In genomic region chr15:80707088-80707487, GRCm38 (mm10) we compare ENCODE assay signal across 8 mouse cellular contexts. TPM values are rescaled to one million over a fixed set of nuclear protein-coding genes. Genes with fewer than 3 reads are reported as not detected.
DNase-seq lines count a peak whose midpoint lies in the region; ATAC-seq and TF ChIP-seq lines count a peak whose summit lies in the region.

No protein-coding gene starts in this region.

- no peaks in the 10 kb centered on the region for H3K9me3 ChIP-seq in hindbrain, embryonic 12.5 days (replicated peaks)
- H3K9me3 ChIP-seq in hindbrain, embryonic 10.5 days: no peaks in the 10 kb centered on the region
- no peaks in the 10 kb centered on the region for H3K9me3 ChIP-seq in liver, postnatal 0 days (ENCODE audit: low read length)

- H3K36me3 ChIP-seq in hindbrain, embryonic 12.5 days: no peaks in the 10 kb centered on the region
- no peaks in the 10 kb centered on the region for H3K36me3 ChIP-seq in hindbrain, embryonic 10.5 days
- no peaks in the 10 kb centered on the region for H3K36me3 ChIP-seq in liver, postnatal 0 days (replicated peaks; ENCODE audit: insufficient read depth, low read length)

- no peaks in the 10 kb centered on the region for H3K27me3 ChIP-seq in hindbrain, embryonic 12.5 days
- H3K27me3 ChIP-seq in hindbrain, embryonic 10.5 days (ENCODE audit: insufficient read depth, poor library complexity, severe bottlenecking): no peaks in the 10 kb centered on the region; the same call in 1 of the 2 replicates
- no peaks in the 10 kb centered on the region for H3K27me3 ChIP-seq in liver, postnatal 0 days (ENCODE audit: insufficient read depth, low read length)

- TF ChIP-seq EP300 in liver, postnatal 0 days (IDR thresholded peaks at IDR 0.05; ENCODE audit: low read depth): no peak

- DNase-seq in hindbrain, embryonic 10.5 days (ENCODE audit: low spot score): no peak
- peak; percentile 52 for DNase-seq in gastrocnemius, postnatal 25 days
- DNase-seq in kidney, adult 18-20 months: peak; percentile 78
- DNase-seq in liver, postnatal 0 days: peak; percentile 61
- DNase-seq in right cerebral cortex, postnatal 4 days: peak; percentile 35
- DNase-seq in natural killer cell, adult 2 months (ENCODE audit: low spot score in 2 of 2): no peak

- 75% methylated on average over 8 of the region's 8 CpGs for WGBS in hindbrain, embryonic 12.5 days
- WGBS in hindbrain, embryonic 10.5 days: 87% methylated on average over 8 of the region's 8 CpGs
- 37% methylated on average over 8 of the region's 8 CpGs for WGBS in liver, postnatal 0 days (ENCODE audit: insufficient replicate concordance)

- ATAC-seq in hindbrain, embryonic 12.5 days (ENCODE audit: low FRiP score): no peak
- no peak for ATAC-seq in liver, postnatal 0 days

- H3K27ac ChIP-seq in hindbrain, embryonic 12.5 days: peak overlapping the region; percentile 52
- no peak overlapping the region for H3K27ac ChIP-seq in hindbrain, embryonic 10.5 days
- H3K27ac ChIP-seq in bone marrow macrophage, adult 2 months (ENCODE audit: insufficient read depth, low read depth, low read length): 0 out of 2 replicates have a peak overlapping the region, but pooled peaks have one; percentile 2
- peak overlapping the region; percentile 72 for H3K27ac ChIP-seq in liver, postnatal 0 days (ENCODE audit: low read depth)

- peaks cover 19% of the 10 kb centered on the region for H3K4me1 ChIP-seq in hindbrain, embryonic 12.5 days
- H3K4me1 ChIP-seq in hindbrain, embryonic 10.5 days (replicated peaks): peaks cover 20% of the 10 kb centered on the region
- H3K4me1 ChIP-seq in bone marrow macrophage, adult 2 months (ENCODE audit: control insufficient read depth, insufficient read depth, low read length): peaks cover 14% of the 10 kb centered on the region
- peaks cover 25% of the 10 kb centered on the region for H3K4me1 ChIP-seq in liver, postnatal 0 days (ENCODE audit: insufficient read depth)

- TF ChIP-seq POLR2A in bone marrow macrophage, adult 2 months (IDR thresholded peaks at IDR 0.05; ENCODE audit: borderline replicate concordance, low read depth, low read length): no peak

- TF ChIP-seq CTCF in bone marrow macrophage, adult 2 months (IDR thresholded peaks at IDR 0.05; ENCODE audit: low read depth, low read length): no peak
- TF ChIP-seq CTCF in liver, postnatal 0 days (IDR thresholded peaks at IDR 0.05; ENCODE audit: low read depth): no peak

- H3K4me3 ChIP-seq in hindbrain, embryonic 12.5 days: no peak overlapping the region
- H3K4me3 ChIP-seq in hindbrain, embryonic 10.5 days: no peak overlapping the region
- peak overlapping the region; percentile 43 for H3K4me3 ChIP-seq in bone marrow macrophage, adult 2 months (ENCODE audit: insufficient read depth, low read length)
- H3K4me3 ChIP-seq in liver, postnatal 0 days (ENCODE audit: low read depth, low read length): peak overlapping the region; percentile 49; the same call in 1 of the 2 replicates

- no peak overlapping the region for H3K9ac ChIP-seq in hindbrain, embryonic 12.5 days
- no peak overlapping the region; the same call in 1 of the 2 replicates for H3K9ac ChIP-seq in liver, postnatal 0 days (replicated peaks)

- H3K4me2 ChIP-seq in hindbrain, embryonic 12.5 days (replicated peaks): peak overlapping the region; percentile 50; the same call in 1 of the 2 replicates
- H3K4me2 ChIP-seq in liver, postnatal 0 days (ENCODE audit: low read depth, low read length): peak overlapping the region; percentile 89

RNA-seq across cellular contexts. Expression of gene Tnrc6b, which starts 4.0 kb away (rescaled TPM):
- 52.2 and 55.6 TPM in 2 replicates for polyA plus RNA-seq in hindbrain, embryonic 12.5 days (2016; fragmentation: Nextera tagmentation; extraction: Ambion mirVana)
- 42.7 and 43.3 TPM in 2 replicates for polyA plus RNA-seq in hindbrain, embryonic 10.5 days (2016; fragmentation: Nextera tagmentation; extraction: Ambion mirVana)
- 26.7 and 28.4 TPM in 2 replicates for polyA plus RNA-seq in bone marrow macrophage, adult 2 months (2012; ENCODE audit: insufficient read depth, insufficient read length, missing spikeins)
- total RNA-seq in gastrocnemius, postnatal 25 days (2021): 10 to 100 TPM; 43.2 to 43.7 TPM
- polyA plus RNA-seq in liver, postnatal 0 days (2015; fragmentation: Nextera tagmentation; extraction: Ambion mirVana): 6.3 and 9.6 TPM in 2 replicates

RNA-seq across cellular contexts. Expression of gene Fam83f, which starts 35.4 kb away (rescaled TPM):
- 0.36 and 0.74 TPM in 2 replicates for polyA plus RNA-seq in hindbrain, embryonic 12.5 days (2016; fragmentation: Nextera tagmentation; extraction: Ambion mirVana)
- polyA plus RNA-seq in hindbrain, embryonic 10.5 days (2016; fragmentation: Nextera tagmentation; extraction: Ambion mirVana): 0.60 and 0.96 TPM in 2 replicates
- 6.9 and 8.4 TPM in 2 replicates for polyA plus RNA-seq in bone marrow macrophage, adult 2 months (2012; ENCODE audit: insufficient read depth, insufficient read length, missing spikeins)
- under 1 TPM; 0.11 to 0.13 TPM for total RNA-seq in gastrocnemius, postnatal 25 days (2021)
- 1.8 and 2.3 TPM in 2 replicates for polyA plus RNA-seq in liver, postnatal 0 days (2015; fragmentation: Nextera tagmentation; extraction: Ambion mirVana)

Comparison
In these comparisons a context has a peak if more than half of its experiments do, and no peak if none do; other contexts are left out.
1. H3K4me3 ChIP-seq: peak in bone marrow macrophage, adult 2 months (single experiment) and liver, postnatal 0 days (single experiment); none in hindbrain, embryonic 12.5 days (single experiment) and hindbrain, embryonic 10.5 days (single experiment).
2. DNase-seq: peak in gastrocnemius, postnatal 25 days (single experiment), kidney, adult 18-20 months (single experiment), liver, postnatal 0 days (single experiment) and right cerebral cortex, postnatal 4 days (single experiment); none in hindbrain, embryonic 10.5 days (single experiment) and natural killer cell, adult 2 months (0 of 2).